Mouse (Mus musculus) kidney, embryonic 16.5 days (tissue): ENCODE data around the gene Gdf10. TPM values are rescaled to one million over a fixed set of nuclear protein-coding genes. Genes with fewer than 3 reads are reported as not detected.
A peak's percentile ranks its signal among the peaks of the same experiment; 100 is the strongest.

Experiments used
- ATAC-seq: fragments of 200-750 bp; cut with Nextera tagmentation; 2 replicates; pipeline ENCODE4 v1.8.0; 2017; ENCODE audit warnings: moderate TSS enrichment; ENCODE audit not compliant: low FRiP score, low TSS enrichment
- H3K27ac ChIP-seq: fragments of 300-500 bp; sonication (generic); 2 replicates; pipeline ENCODE4 v1.5.1; 2014; ENCODE audit warnings: low read length
- H3K27me3 ChIP-seq: fragments of 300-500 bp; sonication (generic); 2 replicates; pipeline ENCODE4 v1.6.1; 2014; ENCODE audit warnings: low read length, control low read depth, mixed read lengths; ENCODE audit not compliant: insufficient read depth
- H3K36me3 ChIP-seq: fragments of 300-500 bp; sonication (generic); 2 replicates; pipeline ENCODE4 v1.6.1; 2014; ENCODE audit warnings: low read length, control low read depth, mixed read lengths; ENCODE audit not compliant: insufficient read depth
- H3K4me1 ChIP-seq: fragments of 300-500 bp; sonication (generic); 2 replicates; pipeline ENCODE4 v1.6.1; 2014; ENCODE audit warnings: low read length, control low read depth, mixed read lengths; ENCODE audit not compliant: insufficient read depth
- H3K4me2 ChIP-seq: fragments of 300-500 bp; sonication (generic); replicated peaks from 2 replicates; pipeline ENCODE4 v1.6.1; 2014; ENCODE audit warnings: low read depth, low read length
- H3K4me3 ChIP-seq: fragments of 300-500 bp; sonication (generic); 2 replicates; pipeline ENCODE4 v1.5.1; 2014; ENCODE audit warnings: mild to moderate bottlenecking, low read length
- H3K9ac ChIP-seq: fragments of 300-500 bp; sonication (generic); replicated peaks from 2 replicates; pipeline ENCODE4 v1.6.1; 2014; ENCODE audit warnings: low read length
- H3K9me3 ChIP-seq: fragments of 300-500 bp; sonication (generic); 2 replicates; pipeline ENCODE4 v1.6.1; 2016; ENCODE audit warnings: low read length, control low read depth
- WGBS: fragments of 180-500 bp; shearing (Covaris S2); extraction: QIAGEN DNeasy Blood & Tissue Kit; methylation state at CpG from one replicate; pipeline ENCODE4 v1.1.7; 2014; 5-methylcytosine and 5-hydroxymethylcytosine counted together
- polyA plus RNA-seq: library from polyadenylated mRNA; unstranded; fragments of >200 nt; fragmentation: Nextera tagmentation; extraction: Ambion mirVana; gene quantifications from 2 replicates; pipeline ENCODE4 v1.2.1, GENCODE M21; 2015

Gene Gdf10
- polyA plus RNA-seq, 1 experiment from 2014 or later, result 4.0 TPM

DNA sequence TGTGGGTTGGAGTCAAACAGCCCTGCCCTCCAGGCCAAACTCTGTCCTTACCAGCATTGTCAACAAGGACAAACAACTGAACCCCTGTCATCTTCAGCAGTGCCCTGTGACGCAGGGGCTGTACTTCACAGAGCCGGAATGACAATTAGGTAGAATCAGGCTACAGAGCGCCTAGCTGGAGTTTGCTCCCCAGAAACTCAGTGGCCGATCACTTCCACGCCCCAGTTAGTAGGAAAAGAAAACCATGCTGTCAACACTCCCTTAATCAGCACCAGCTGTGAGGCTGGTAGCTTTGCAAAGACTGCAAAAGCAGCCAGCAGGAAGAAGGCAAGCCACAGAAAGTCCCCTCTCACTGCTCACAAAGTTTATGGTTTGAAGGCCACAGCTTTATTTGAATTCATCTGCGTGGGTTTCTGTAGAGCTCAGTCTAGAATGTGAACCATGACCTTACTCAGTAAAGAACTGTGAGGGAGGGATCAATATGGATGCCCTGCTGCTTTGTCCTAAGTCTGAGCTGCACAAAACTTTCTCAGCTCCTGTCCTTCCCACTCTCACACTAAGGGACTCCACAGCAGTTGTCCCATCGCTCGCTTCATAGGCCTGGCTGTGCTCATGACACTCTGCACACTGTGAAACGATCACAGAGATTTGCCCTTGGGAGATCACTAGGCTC lies 26.6 kb upstream of the Gdf10 start:
- WGBS, result 28% methylated on average over 9 of the region's 9 CpGs
- ATAC-seq, result no peak; the same call in 1 of the 2 replicates
- no peak overlapping the region for H3K9ac ChIP-seq

GRCm38 (mm10) chr14:33902783-33903182 lies 20.6 kb upstream of the Gdf10 start:
- WGBS, result 93% methylated on average over 4 of the region's 4 CpGs
- Histone ChIP-seq H3K9ac (no peak overlapping the region), H3K9me3 (no peaks in the 10 kb centered on the region; the same call in 1 of the 2 replicates), H3K27ac (no peak overlapping the region), H3K4me2 (no peak overlapping the region), H3K27me3 (0 out of 2 replicates have a peak, but pooled peaks cover 2% of the 10 kb centered on the region), H3K4me3 (no peak overlapping the region), H3K4me1 (no peaks in the 10 kb centered on the region), H3K36me3 (no peaks in the 10 kb centered on the region)
- ATAC-seq, result no peak

More for the DNA sequence above, 26.6 kb upstream of the Gdf10 start:
- H3K4me3 ChIP-seq, result no peak overlapping the region
- no peaks in the 10 kb centered on the region for H3K9me3 ChIP-seq
- peaks cover 4% of the 10 kb centered on the region for H3K4me1 ChIP-seq
- no peaks in the 10 kb centered on the region for H3K36me3 ChIP-seq
- no peak overlapping the region for H3K4me2 ChIP-seq
- H3K27ac ChIP-seq, result peak overlapping the region; percentile 34; the same call in 1 of the 2 replicates
- H3K27me3 ChIP-seq, result 0 out of 2 replicates have a peak, but pooled peaks cover 2% of the 10 kb centered on the region

DNA sequence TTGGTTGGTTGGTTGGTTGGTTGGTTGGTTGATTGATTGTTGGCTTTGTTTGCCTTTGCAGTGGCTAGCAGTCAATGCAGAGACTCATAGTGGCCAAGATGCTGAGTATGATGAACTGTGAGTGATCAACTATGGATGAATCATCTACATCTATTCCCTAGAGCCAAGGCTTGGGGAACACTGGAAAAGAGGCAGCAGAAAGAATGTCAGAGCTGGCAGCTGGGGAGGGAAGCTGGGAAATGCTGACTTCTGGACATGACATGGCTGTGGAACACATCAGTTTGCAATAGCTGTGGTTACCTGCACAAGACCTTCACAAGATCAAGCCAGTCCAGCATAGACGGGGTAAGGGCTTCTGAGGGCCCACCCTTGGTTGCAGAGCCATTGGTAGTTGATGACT lies 20.2 kb upstream of the Gdf10 start:
- Histone ChIP-seq H3K9ac (no peak overlapping the region), H3K9me3 (no peaks in the 10 kb centered on the region; the same call in 1 of the 2 replicates), H3K27me3 (0 out of 2 replicates have a peak, but pooled peaks cover 2% of the 10 kb centered on the region), H3K4me3 (no peak overlapping the region), H3K4me2 (no peak overlapping the region), H3K27ac (no peak overlapping the region), H3K4me1 (no peaks in the 10 kb centered on the region), H3K36me3 (no peaks in the 10 kb centered on the region)
- 80% methylated on average over 1 of the region's 1 CpGs for WGBS
- no peak for ATAC-seq

DNA sequence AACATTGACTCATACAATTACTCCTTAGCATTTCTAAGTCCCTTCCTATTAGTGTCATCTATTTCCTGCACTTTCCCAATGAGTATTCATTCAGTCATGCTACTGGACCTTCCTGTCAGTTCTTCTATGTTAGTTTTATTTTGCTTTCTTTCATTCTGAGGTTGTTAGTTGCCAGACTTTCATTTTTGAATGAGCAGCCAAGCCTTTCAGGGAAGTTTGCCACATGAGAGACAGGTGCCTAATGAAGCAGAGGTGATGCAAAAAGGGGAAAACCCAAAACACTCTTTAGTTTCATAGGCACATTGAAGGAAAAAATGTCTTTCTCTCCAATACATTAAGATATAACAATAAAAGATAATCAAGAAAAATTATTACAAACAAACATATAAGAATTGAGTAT lies 18.5 kb upstream of the Gdf10 start:
- Histone ChIP-seq H3K4me3 (no peak overlapping the region), H3K9me3 (no peaks in the 10 kb centered on the region; the same call in 1 of the 2 replicates), H3K27ac (no peak overlapping the region), H3K9ac (no peak overlapping the region), H3K4me1 (no peaks in the 10 kb centered on the region), H3K36me3 (no peaks in the 10 kb centered on the region), H3K27me3 (no peaks in the 10 kb centered on the region), H3K4me2 (no peak overlapping the region)
- ATAC-seq, result no peak

DNA sequence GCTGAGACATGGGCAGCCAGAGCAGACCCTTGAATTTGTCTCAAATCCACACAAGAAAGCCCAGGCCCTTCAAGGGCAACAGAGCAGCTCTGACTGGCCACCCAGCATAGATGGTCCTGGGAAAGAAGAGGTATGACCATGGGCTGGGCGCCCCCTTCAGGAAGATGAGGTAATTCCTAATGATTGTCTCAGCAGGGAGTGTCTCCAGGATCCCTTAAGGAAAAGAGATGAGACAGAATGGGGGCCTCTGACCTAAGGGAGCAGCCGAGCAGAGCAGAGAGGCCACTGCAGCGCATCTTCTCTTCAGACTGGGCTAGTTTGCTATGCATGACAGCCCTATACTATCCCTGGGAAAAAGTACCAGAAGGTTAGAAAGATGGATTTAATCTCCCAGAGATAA lies 9.7 kb upstream of the Gdf10 start:
- no peak overlapping the region for H3K27ac ChIP-seq
- H3K27me3 ChIP-seq, result peaks cover 13% of the 10 kb centered on the region
- H3K36me3 ChIP-seq, result no peaks in the 10 kb centered on the region
- H3K4me1 ChIP-seq, result no peaks in the 10 kb centered on the region
- no peaks in the 10 kb centered on the region for H3K9me3 ChIP-seq
- ATAC-seq, result peak; percentile 59; the same call in 1 of the 2 replicates
- no peak overlapping the region for H3K9ac ChIP-seq
- H3K4me2 ChIP-seq, result no peak overlapping the region
- WGBS, result 18% methylated on average over 3 of the region's 3 CpGs
- no peak overlapping the region for H3K4me3 ChIP-seq

- no peak overlapping the region for H3K4me3 ChIP-seq
- 90% methylated on average over 9 of the region's 9 CpGs for WGBS
- H3K9ac ChIP-seq, result no peak overlapping the region
- H3K4me1 ChIP-seq, result no peaks in the 10 kb centered on the region
- no peaks in the 10 kb centered on the region for H3K9me3 ChIP-seq
- no peak overlapping the region for H3K4me2 ChIP-seq
- no peak for ATAC-seq
- no peak overlapping the region for H3K27ac ChIP-seq
- peaks cover 13% of the 10 kb centered on the region for H3K27me3 ChIP-seq
- no peaks in the 10 kb centered on the region for H3K36me3 ChIP-seq
Observed at GRCm38 (mm10) chr14:33914206-33914605, 9.2 kb upstream of the Gdf10 start.

DNA sequence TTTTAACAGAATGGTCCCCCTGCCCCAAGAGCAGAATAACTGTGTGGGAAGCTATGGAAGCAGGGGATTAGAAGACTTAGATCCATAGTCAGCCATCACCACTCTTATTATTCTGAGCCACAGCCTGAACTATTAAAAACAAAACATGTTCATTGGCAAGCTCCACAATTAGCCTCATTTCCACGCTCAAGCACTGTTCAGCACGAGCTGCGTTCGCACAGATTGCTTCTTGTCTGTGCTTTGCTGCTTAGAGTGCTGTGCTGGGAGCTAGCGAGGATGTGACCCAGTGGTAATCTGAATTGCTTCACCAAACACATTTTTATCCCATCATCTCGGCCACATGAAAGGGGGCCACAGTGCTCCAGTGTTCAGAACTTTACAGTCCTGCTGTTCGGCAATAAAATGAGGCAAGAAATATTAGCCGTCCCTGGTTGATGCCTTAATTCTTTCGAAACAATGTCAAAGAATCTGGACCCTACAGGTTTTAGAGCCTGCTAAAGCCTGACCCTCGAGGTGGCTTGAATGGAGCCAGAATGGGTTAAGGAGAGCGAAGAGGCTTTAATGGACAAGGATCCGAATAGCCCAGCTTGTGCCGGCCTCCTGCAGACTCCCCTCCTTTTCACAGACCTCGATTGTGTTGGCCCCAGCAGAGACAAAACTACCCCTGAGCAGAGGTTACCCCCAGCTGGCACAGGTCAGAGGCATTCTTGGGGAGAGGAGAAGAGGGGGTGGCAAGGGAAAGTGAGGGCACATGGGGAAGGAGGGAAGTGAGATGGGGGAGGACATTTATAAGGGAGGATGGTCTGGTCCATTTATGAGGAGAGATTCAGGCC lies 2.4 kb upstream of the Gdf10 start:
- ATAC-seq, result no peak
- Histone ChIP-seq H3K27me3 (peaks cover 69% of the 10 kb centered on the region), H3K4me2 (no peak overlapping the region), H3K9me3 (no peaks in the 10 kb centered on the region), H3K27ac (no peak overlapping the region), H3K36me3 (no peaks in the 10 kb centered on the region), H3K4me3 (no peak overlapping the region), H3K4me1 (peaks cover 11% of the 10 kb centered on the region), H3K9ac (no peak overlapping the region)
- WGBS, result 35% methylated on average over 14 of the region's 14 CpGs

DNA sequence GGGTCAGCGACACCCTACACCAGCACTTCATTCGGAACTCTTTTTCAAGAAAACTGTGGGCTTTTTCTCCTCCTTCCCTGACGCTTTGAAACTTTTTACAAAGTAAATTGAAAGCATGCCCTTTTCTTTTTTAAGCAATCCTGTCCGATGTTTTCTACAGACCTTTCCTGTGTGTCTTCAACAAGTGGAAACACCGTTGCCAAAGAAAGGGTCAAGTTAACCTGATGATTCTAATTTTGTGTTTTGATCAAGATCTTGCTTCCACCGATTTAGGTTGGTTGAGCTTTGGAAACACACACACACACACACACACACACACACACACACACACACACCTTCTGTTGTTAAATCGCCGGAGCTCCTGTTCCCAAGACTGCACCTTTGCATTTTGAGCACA lies 618 bp upstream of the Gdf10 start:
- Histone ChIP-seq H3K9ac (peak overlapping the region; percentile 60; the same call in 1 of the 2 replicates), H3K4me2 (peak overlapping the region; percentile 99), H3K4me1 (peaks cover 11% of the 10 kb centered on the region), H3K27me3 (peaks cover 73% of the 10 kb centered on the region), H3K27ac (no peak overlapping the region), H3K4me3 (peak overlapping the region; percentile 62), H3K9me3 (no peaks in the 10 kb centered on the region), H3K36me3 (no peaks in the 10 kb centered on the region)
- 10% methylated on average over 8 of the region's 8 CpGs for WGBS
- ATAC-seq, result no peak

- no peak overlapping the region for H3K27ac ChIP-seq
- no peak overlapping the region for H3K4me2 ChIP-seq
- no peak overlapping the region for H3K9ac ChIP-seq
- H3K27me3 ChIP-seq, result peaks cover 36% of the 10 kb centered on the region
- WGBS, result 44% methylated on average over 17 of the region's 17 CpGs
- no peaks in the 10 kb centered on the region for H3K9me3 ChIP-seq
- no peak overlapping the region for H3K4me3 ChIP-seq
- H3K4me1 ChIP-seq, result no peaks in the 10 kb centered on the region
- ATAC-seq, result no peak; the same call in 1 of the 2 replicates
- no peaks in the 10 kb centered on the region for H3K36me3 ChIP-seq
Observed at GRCm38 (mm10) chr14:33931853-33932252, 8.5 kb downstream of the Gdf10 start.
